Mouse (Mus musculus) lung, adult 2 months (tissue): ENCODE measurements around the gene Drd4.

ENCODE experiments used
- CTCF ChIP-seq: fragments of 200-500 bp; IDR thresholded peaks from 2 replicates; pipeline ENCODE4 v1.5.1; 2011; ENCODE audit warnings: mild to moderate bottlenecking, low read length, control low read depth; ENCODE audit not compliant: insufficient read depth
- POLR2A ChIP-seq: fragments of 200-500 bp; IDR thresholded peaks from 2 replicates; pipeline ENCODE4 v1.6.1; 2011; ENCODE audit warnings: low read depth, mild to moderate bottlenecking, control low read depth, low read length, borderline replicate concordance; ENCODE audit errors: extremely low read depth

- no peak for TF ChIP-seq POLR2A
- TF ChIP-seq CTCF, result no peak
Measured at GRCm38 (mm10) chr7:141328373-141328990, 36.7 kb downstream of the Drd4 start.
